Comparison of ENCODE assay signal across 31 mouse cellular contexts in the genomic region with DNA sequence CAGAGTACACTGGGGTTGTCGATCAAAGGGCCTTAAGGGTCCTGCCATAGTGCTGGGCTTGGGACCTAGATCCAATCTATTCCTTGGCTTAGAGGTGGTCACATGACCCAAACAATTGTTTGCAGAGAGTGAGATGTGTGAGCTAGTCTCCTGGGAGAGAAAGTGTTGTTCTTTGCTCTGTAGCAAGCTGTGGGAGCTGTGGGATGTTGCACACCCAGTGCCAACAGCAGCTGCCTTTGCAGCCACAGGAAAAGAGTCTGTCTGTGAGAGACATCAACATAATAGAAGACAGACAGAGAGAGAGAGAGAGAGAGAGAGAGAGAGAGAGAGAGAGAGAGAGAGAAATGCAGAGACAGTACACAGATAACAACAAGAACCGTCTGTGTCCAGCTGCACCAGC. TPM values are rescaled to one million over a fixed set of nuclear protein-coding genes. Genes with fewer than 3 reads are reported as not detected.
DNase-seq lines count a peak whose midpoint lies in the region; ATAC-seq and TF ChIP-seq lines count a peak whose summit lies in the region.
"Had no signal": no experiment of that assay in that cellular context is flagged by ENCODE, and none has a peak within 500 bp of the region (broad histone marks: within the 10 kb centered on the region; RNA-seq: fewer than 3 reads in every experiment).

No protein-coding gene starts in this region.

- 0 out of 2 replicates have a peak, but pooled peaks cover 2% of the 10 kb centered on the region for H3K27me3 ChIP-seq in intestine, embryonic 14.5 days (replicated peaks; ENCODE audit: control insufficient read depth, insufficient read depth, low read length)
- no peaks in the 10 kb centered on the region for H3K27me3 ChIP-seq in intestine, embryonic 15.5 days (replicated peaks)
- H3K27me3 ChIP-seq in lung, embryonic 15.5 days: no peaks in the 10 kb centered on the region
- H3K27me3 ChIP-seq: hindbrain, embryonic 12.5 days; stomach, embryonic 15.5 days had no signal

- 70% methylated on average over 2 of the region's 2 CpGs for WGBS in intestine, embryonic 14.5 days
- WGBS in intestine, embryonic 15.5 days: 57% methylated on average over 2 of the region's 2 CpGs
- 58% methylated on average over 2 of the region's 2 CpGs for WGBS in lung, embryonic 15.5 days
- 52% methylated on average over 2 of the region's 2 CpGs for WGBS in lung, adult 2 months

- no peak for ATAC-seq in intestine, embryonic 14.5 days (replicated peaks; ENCODE audit: low FRiP score, low TSS enrichment, low read depth)
- no peak for ATAC-seq in intestine, embryonic 15.5 days
- no peak for ATAC-seq in lung, embryonic 15.5 days (ENCODE audit: borderline replicate concordance, extremely low read depth, low FRiP score, low TSS enrichment)
- ATAC-seq: forebrain, embryonic 14.5 days; hindbrain, postnatal 0 days; intestine, postnatal 0 days; midbrain, embryonic 16.5 days had no signal

- no peak overlapping the region for H3K4me2 ChIP-seq in intestine, embryonic 14.5 days (ENCODE audit: low read length)
- no peak overlapping the region for H3K4me2 ChIP-seq in intestine, embryonic 15.5 days (replicated peaks)
- no peak overlapping the region for H3K4me2 ChIP-seq in lung, embryonic 15.5 days
- H3K4me2 ChIP-seq: heart, embryonic 11.5 days; hindbrain, embryonic 12.5 days; midbrain, embryonic 11.5 days; stomach, embryonic 15.5 days had no signal

- no peak overlapping the region for H3K4me3 ChIP-seq in intestine, embryonic 14.5 days (ENCODE audit: low read depth, low read length)
- H3K4me3 ChIP-seq in intestine, embryonic 15.5 days (replicated peaks): no peak overlapping the region
- no peak overlapping the region for H3K4me3 ChIP-seq in lung, embryonic 15.5 days
- H3K4me3 ChIP-seq in lung, adult 2 months (replicated peaks; ENCODE audit: extremely low read depth, low read depth, low read length): no peak overlapping the region
- no peak overlapping the region for H3K4me3 ChIP-seq in cortical plate, adult 2 months (ENCODE audit: insufficient read depth, low read length)
- H3K4me3 ChIP-seq: hindbrain, embryonic 12.5 days; stomach, embryonic 15.5 days had no signal

- no peaks in the 10 kb centered on the region for H3K36me3 ChIP-seq in intestine, embryonic 14.5 days (ENCODE audit: control insufficient read depth, insufficient read depth, low read length)
- no peaks in the 10 kb centered on the region for H3K36me3 ChIP-seq in intestine, embryonic 15.5 days
- H3K36me3 ChIP-seq in lung, embryonic 15.5 days: no peaks in the 10 kb centered on the region
- H3K36me3 ChIP-seq: hindbrain, embryonic 12.5 days; stomach, embryonic 15.5 days had no signal

- no peaks in the 10 kb centered on the region for H3K9me3 ChIP-seq in intestine, embryonic 14.5 days (ENCODE audit: control insufficient read depth, low read length)
- H3K9me3 ChIP-seq in intestine, embryonic 15.5 days: no peaks in the 10 kb centered on the region
- no peaks in the 10 kb centered on the region for H3K9me3 ChIP-seq in lung, embryonic 15.5 days
- H3K9me3 ChIP-seq: hindbrain, embryonic 12.5 days; stomach, embryonic 15.5 days had no signal

- TF ChIP-seq POLR2A in lung, adult 2 months (IDR thresholded peaks at IDR 0.05; ENCODE audit: borderline replicate concordance, extremely low read depth, low read depth, low read length): no peak
- TF ChIP-seq POLR2A in cortical plate, adult 2 months (IDR thresholded peaks at IDR 0.05; ENCODE audit: extremely low read depth, insufficient read depth, low read length): no peak

- TF ChIP-seq CTCF in lung, adult 2 months (IDR thresholded peaks at IDR 0.05; ENCODE audit: insufficient read depth, low read length): no peak
- no peak for TF ChIP-seq CTCF in cortical plate, adult 2 months (IDR thresholded peaks at IDR 0.05; ENCODE audit: extremely low read depth, insufficient read depth, low read length)

- no peak overlapping the region for H3K9ac ChIP-seq in intestine, embryonic 14.5 days (ENCODE audit: low read length)
- no peak overlapping the region for H3K9ac ChIP-seq in intestine, embryonic 15.5 days
- no peak overlapping the region for H3K9ac ChIP-seq in lung, embryonic 15.5 days
- H3K9ac ChIP-seq: hindbrain, embryonic 12.5 days; liver, embryonic 14.5 days; stomach, embryonic 15.5 days had no signal

- no peak overlapping the region for H3K27ac ChIP-seq in intestine, embryonic 14.5 days (ENCODE audit: low read depth)
- H3K27ac ChIP-seq in intestine, embryonic 15.5 days: no peak overlapping the region
- peak overlapping the region; percentile 88 for H3K27ac ChIP-seq in lung, embryonic 15.5 days
- H3K27ac ChIP-seq in cortical plate, adult 2 months (ENCODE audit: insufficient read depth, low read length): peak overlapping the region; percentile 91; the same call in 1 of the 2 replicates
- H3K27ac ChIP-seq: hindbrain, embryonic 12.5 days; hindbrain, postnatal 0 days; liver, embryonic 14.5 days; stomach, embryonic 15.5 days had no signal

- no peaks in the 10 kb centered on the region for H3K4me1 ChIP-seq in intestine, embryonic 14.5 days (replicated peaks; ENCODE audit: control insufficient read depth, insufficient read depth, low read length)
- 0 out of 2 replicates have a peak, but pooled peaks cover 2% of the 10 kb centered on the region for H3K4me1 ChIP-seq in intestine, embryonic 15.5 days (replicated peaks)
- peaks cover 20% of the 10 kb centered on the region for H3K4me1 ChIP-seq in lung, embryonic 15.5 days
- H3K4me1 ChIP-seq in lung, adult 2 months (ENCODE audit: control insufficient read depth, insufficient read depth, low read length): peaks cover 5% of the 10 kb centered on the region
- H3K4me1 ChIP-seq in cortical plate, adult 2 months (ENCODE audit: control insufficient read depth, insufficient read depth, low read length): peaks cover 14% of the 10 kb centered on the region
- H3K4me1 ChIP-seq: stomach, embryonic 15.5 days had no signal

- DNase-seq in intestine, embryonic 14.5 days (ENCODE audit: low spot score): peak; percentile 28
- no peak for DNase-seq in lung, adult 2 months
- peak; percentile 13 for DNase-seq in skeletal muscle tissue, adult 2 months (ENCODE audit: low read depth, low spot score)
- DNase-seq: adrenal gland, postnatal 25 days; B cell, adult 2 months; cerebellum, adult 18-20 months; cerebellum, postnatal 14 days; gastrocnemius, postnatal 14 days; heart, postnatal 36 days; kidney, adult 9 months; kidney, postnatal 14 days; liver; retina, postnatal 1 day; right cerebral cortex, postnatal 14 days had no signal

RNA-seq across cellular contexts. Expression of a gene that starts 28.3 kb away (rescaled TPM):
- polyA plus RNA-seq in intestine, embryonic 14.5 days (2014; fragmentation: Nextera tagmentation; extraction: Ambion mirVana): 0.05 and 0.09 TPM in 2 replicates
- polyA plus RNA-seq in intestine, embryonic 15.5 days (2015; fragmentation: Nextera tagmentation; extraction: Ambion mirVana): 0.08 and 0.09 TPM in 2 replicates
- 0.47 and 0.61 TPM in 2 replicates for polyA plus RNA-seq in lung, embryonic 15.5 days (2015; fragmentation: Nextera tagmentation; extraction: Ambion mirVana)
- polyA plus RNA-seq in lung, adult 2 months (2012; rRNA removed): 2.1 and 3.3 TPM in 2 replicates
- 45.3 TPM in 2 replicates for polyA plus RNA-seq in cortical plate, adult 2 months (2012; rRNA removed)
- polyA plus RNA-seq: limb, embryonic 11.5 days had no signal

RNA-seq across cellular contexts. Expression of a gene that starts 53.6 kb away (rescaled TPM):
- polyA plus RNA-seq in intestine, embryonic 14.5 days (2014; fragmentation: Nextera tagmentation; extraction: Ambion mirVana): not detected in 2 replicates
- polyA plus RNA-seq in intestine, embryonic 15.5 days (2015; fragmentation: Nextera tagmentation; extraction: Ambion mirVana): not detected in 2 replicates
- polyA plus RNA-seq in lung, embryonic 15.5 days (2015; fragmentation: Nextera tagmentation; extraction: Ambion mirVana): not detected in 2 replicates
- not detected in 2 replicates for polyA plus RNA-seq in lung, adult 2 months (2012; rRNA removed)
- 0.15 and 0.19 TPM in 2 replicates for polyA plus RNA-seq in cortical plate, adult 2 months (2012; rRNA removed)
- polyA plus RNA-seq: brain, embryonic 14.5 days; embryonic facial prominence, embryonic 11.5 days; forebrain, embryonic 14.5 days; heart, embryonic 11.5 days; heart, embryonic 16.5 days; hindbrain, embryonic 12.5 days; hindbrain, postnatal 0 days; intestine, postnatal 0 days; limb, embryonic 11.5 days; liver, embryonic 14.5 days; midbrain, embryonic 11.5 days; midbrain, embryonic 16.5 days; neural tube, embryonic 11.5 days; stomach, embryonic 15.5 days had no signal

Comparison
In these comparisons a context has a peak if more than half of its experiments do, and no peak if none do; other contexts are left out.
1. H3K27ac ChIP-seq: peak in lung, embryonic 15.5 days (single experiment) and cortical plate, adult 2 months (single experiment); none in intestine, embryonic 14.5 days (single experiment) and intestine, embryonic 15.5 days (single experiment).
2. RNA of a gene that starts 28.3 kb away (polyA plus RNA-seq): 45.3 TPM in cortical plate, adult 2 months; 2.1 to 3.3 TPM in lung, adult 2 months, 0.47 to 0.61 TPM in lung, embryonic 15.5 days, 0.05 to 0.09 TPM in intestine, embryonic 14.5 days and 0.08 to 0.09 TPM in intestine, embryonic 15.5 days; every median in the first group is over 10 times any median in the second.